Mouse (Mus musculus): ENCODE measurements at regions not wholly inside any gene's neighbourhood (a gene's known extent, or its start where the extent isn't known, plus 50 kb on each side); places are given as distances from the start of the nearest gene placed in this dataset.
A peak's percentile ranks its signal among the peaks of the same experiment; 100 is the strongest.
"Not testable (repeated sequence)": the region's sequence is repeated elsewhere in the genome, so short reads cannot be mapped to it uniquely, and the experiment has no call there.

- DNase-seq (ENCODE audit: low read depth, low spot score): no peak
Measured at GRCm38 (mm10) chr9:72166084-72166483, 54.4 kb upstream of the Tcf12 start.

- no peak for DNase-seq (ENCODE audit: low read depth, low spot score)
Measured at GRCm38 (mm10) chr9:72166611-72167010, 54.9 kb upstream of the Tcf12 start.

- no peak for DNase-seq (ENCODE audit: low read depth, low spot score)
Measured at GRCm38 (mm10) chr9:72169231-72169630, 57.6 kb upstream of the Tcf12 start.

GRCm38 (mm10) chr9:72169728-72170188, 58.1 kb upstream of the Tcf12 start:
- no peak for DNase-seq (ENCODE audit: low read depth, low spot score)

DNA sequence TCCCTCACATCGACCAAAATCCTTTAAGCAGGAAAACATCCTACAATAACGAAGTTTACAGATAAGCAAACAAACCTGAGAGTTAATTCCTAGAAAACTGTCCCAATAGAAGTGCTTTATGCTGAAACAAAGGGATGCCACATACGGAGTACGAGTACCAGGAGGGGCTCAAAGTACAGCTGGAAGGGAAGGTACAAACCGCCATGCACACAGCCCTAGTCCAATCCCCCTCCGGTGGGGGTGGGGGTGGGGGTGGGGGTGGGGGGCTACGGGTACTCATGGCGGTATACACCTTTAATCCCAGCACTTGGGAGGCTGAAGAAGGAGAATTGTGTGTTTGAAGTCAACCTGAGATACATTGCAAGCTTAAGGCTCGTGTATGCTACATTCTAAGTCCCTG, 58.6 kb upstream of the Tcf12 start:
- no peak for DNase-seq (ENCODE audit: low read depth, low spot score)

DNA sequence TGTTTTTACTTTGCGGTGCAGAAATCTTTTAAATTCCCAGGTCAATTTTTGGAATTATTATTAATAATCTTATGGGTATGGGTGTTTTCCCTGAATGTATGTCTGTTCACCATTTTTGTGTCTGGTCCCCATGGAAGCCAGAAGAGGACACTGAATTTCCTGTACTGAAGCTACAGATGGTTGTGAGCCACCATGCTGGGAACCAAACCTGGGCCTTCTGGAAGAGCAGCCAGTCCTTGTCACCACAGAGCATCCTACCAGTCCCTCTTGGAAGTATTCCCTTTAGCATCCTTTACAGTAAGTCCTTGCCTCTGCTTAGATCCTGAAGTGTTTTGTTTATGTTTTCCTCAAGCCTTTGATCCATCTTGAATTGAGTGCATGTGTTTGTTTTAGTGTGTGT, 60.7 kb upstream of the Tcf12 start:
- no peak for DNase-seq (ENCODE audit: low read depth, low spot score)

- DNase-seq (ENCODE audit: low read depth, low spot score): no peak
Measured at GRCm38 (mm10) chr9:72180972-72181371, 69.3 kb upstream of the Tcf12 start.

DNA sequence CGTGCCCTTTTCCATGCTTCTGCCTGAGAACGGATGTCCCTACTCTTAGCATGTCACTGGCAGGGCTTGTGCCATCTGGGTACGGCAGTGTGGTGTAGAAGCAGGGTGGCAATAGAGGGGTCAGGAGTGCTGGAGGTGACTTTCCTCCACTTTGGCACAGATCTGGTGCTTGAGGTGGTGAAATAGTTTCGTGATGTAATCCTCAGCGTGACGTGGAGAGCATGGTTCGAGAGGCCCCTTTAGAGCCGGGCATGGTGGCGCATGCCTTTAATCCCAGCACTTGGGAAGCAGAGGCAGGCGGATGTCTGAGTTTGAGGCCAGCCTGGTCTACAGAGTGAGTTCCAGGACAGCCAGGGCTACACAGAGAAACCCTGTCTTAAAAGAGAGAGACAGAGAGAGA, 71.7 kb upstream of the Tcf12 start:
- DNase-seq (ENCODE audit: low read depth, low spot score): no peak

GRCm38 (mm10) chr9:72183925-72184324, 72.3 kb upstream of the Tcf12 start:
- DNase-seq (ENCODE audit: low read depth, low spot score): no peak

- no peak for DNase-seq (ENCODE audit: low read depth, low spot score)
Measured at GRCm38 (mm10) chr9:72189867-72190266, 78.2 kb upstream of the Tcf12 start.

DNA sequence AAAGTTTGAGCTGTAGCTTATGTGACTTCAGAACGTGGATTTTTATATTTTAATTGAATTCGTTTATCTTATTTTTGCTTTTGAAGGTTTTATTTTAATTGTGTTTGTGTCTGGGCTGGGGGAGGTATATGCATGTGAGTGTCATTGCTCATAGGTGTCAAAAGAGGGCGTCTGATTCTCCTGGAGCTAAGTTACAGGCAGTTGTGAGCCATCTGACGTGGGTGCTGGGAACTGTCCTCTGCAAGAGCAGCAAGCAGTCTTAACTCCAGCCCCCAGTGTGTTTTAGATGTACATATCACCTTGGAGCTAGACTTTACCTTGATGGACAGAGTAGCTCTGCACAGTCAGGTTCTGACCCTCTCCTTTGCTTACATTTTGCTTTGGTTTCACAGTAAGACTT, 79.0 kb upstream of the Tcf12 start:
- no peak for DNase-seq (ENCODE audit: low read depth, low spot score)

- no peak for DNase-seq (ENCODE audit: low read depth, low spot score)
Measured at GRCm38 (mm10) chr9:72191091-72191490, 79.4 kb upstream of the Tcf12 start.

DNA sequence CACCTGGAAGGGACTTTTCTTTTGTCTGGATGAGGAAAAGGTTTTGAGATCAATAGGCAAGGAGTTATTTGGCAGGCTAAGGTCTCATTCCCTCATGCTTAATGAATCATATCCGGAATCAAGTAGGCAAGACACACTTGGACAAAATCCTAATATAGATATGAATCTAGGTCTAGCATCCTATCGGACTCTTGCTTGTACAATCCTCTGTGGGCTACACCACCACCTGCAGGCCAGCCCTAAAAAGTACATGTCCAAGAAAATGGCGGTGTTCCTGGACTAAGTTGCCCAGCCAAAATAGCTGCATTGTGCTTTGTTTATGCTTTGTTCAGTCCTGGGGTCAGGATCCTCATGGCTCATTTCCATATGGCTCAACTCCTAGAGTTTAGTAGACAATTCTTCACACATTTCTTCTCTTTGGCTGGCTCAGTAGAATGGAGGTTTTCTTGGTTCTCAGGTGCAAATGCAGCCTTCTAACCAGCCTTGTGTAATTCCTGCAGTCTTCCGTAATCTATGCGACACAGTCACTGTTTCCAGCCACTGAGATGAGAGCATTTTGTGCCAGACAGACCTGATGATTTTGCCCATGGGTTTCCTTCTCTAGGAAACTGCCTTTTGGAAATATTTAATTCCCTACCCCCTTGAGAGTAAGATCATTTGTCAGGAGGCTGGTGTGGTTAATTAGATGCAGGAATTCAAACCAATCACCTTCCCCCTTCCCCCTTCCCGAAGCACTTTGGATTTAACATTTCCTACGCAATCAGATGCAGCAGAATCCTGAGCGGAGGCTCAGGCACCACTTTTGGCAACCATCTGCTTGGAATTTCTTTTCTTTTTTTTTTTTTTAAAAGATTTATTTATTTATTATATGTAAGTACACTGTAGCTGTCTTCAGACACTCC, 80.6 kb upstream of the Tcf12 start:
- no peak for DNase-seq (ENCODE audit: low read depth, low spot score)

DNA sequence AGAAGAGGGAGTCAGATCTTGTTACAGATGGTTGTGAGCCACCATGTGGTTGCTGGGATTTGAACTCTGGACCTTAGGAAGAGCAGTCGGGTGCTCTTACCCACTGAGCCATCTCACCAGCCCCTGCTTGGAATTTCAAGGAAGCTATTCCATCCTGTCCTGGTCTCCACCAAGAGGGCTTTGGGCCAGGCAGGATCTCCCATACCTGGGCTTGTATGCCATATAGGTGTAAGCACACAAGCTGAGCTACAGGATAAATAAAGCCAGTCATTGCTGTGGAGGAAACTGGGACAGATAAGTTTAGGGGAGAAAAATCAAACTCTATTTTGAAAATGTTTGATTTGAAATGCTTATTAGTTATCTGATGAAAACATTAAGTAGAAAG, 81.3 kb upstream of the Tcf12 start:
- DNase-seq (ENCODE audit: low read depth, low spot score): not testable (repeated sequence)

- DNase-seq (ENCODE audit: low read depth, low spot score): no peak
Measured at GRCm38 (mm10) chr9:72195348-72195747, 79.3 kb upstream of the Zfp280d start.

- DNase-seq (ENCODE audit: low read depth, low spot score): no peak
Measured at GRCm38 (mm10) chr9:72196626-72197330, 77.9 kb upstream of the Zfp280d start.

- DNase-seq (ENCODE audit: low read depth, low spot score): peak; percentile 71
Measured at GRCm38 (mm10) chr9:72197331-72197732, 77.3 kb upstream of the Zfp280d start.

DNA sequence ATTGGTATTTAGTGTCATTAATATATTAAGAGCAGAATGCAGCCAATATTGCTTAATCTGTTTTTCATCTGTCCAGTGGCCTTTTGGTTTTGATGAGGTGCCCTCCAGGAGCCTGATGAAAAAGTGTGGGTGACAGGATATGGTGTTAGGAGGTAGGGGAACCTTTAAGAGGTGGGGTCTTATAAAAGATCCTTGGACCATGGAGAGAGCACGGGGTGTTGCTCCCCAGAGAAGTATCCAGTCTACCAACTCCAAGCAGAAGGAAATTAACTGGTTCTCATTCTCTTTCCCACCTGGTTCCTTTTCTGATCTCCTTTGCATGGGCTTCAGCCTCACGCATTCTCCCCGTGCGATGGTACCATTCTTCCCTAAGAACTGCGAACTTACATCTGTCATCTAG, 75.7 kb upstream of the Zfp280d start:
- no peak for DNase-seq (ENCODE audit: low read depth, low spot score)

DNA sequence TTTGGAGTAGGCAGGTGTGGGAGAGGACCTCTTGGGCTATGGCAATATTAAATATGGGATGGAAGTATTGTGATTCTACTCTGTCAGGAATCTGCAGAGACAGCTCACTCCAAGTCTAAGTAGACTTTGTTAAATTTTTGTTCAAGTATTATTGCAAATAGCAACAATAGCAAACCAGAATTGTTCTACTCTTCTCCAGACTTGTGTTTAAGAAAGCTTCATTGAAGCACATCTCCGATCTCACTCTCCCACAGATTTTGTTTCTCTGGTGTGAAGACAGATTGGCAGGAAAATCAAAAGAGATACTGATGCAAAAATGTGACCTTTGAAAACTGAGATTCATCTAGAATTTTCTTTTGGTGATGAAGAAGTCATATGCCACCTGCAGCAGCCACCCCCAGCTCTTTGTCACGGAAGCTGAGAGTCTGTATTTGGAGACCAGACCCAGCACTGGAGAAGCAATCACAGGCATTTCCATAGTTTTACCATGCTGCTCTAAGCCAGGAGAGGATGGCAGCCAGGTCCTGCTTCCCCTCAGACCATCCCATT, 70.2 kb upstream of the Zfp280d start:
- no peak for DNase-seq (ENCODE audit: low read depth, low spot score)

DNA sequence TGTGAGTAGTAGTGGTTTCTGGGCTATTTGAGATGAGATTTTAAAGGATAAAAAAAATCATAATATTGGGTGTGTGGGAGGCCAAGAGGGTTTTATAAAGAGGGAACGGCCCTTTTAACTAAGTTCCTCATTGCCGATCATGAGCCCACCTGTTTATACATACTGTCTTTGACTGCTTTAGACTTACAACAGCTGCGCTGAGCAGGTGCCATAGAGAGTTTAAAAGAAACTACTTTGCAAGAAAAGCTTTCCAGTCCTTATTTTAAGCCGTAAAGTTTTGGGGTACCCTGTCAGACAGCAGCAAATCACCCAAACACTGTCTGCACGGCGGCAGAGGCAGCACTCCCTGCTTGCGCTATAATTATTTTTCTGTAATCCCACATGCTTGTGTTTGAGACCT, 68.8 kb upstream of the Zfp280d start:
- no peak for DNase-seq (ENCODE audit: low read depth, low spot score)

DNA sequence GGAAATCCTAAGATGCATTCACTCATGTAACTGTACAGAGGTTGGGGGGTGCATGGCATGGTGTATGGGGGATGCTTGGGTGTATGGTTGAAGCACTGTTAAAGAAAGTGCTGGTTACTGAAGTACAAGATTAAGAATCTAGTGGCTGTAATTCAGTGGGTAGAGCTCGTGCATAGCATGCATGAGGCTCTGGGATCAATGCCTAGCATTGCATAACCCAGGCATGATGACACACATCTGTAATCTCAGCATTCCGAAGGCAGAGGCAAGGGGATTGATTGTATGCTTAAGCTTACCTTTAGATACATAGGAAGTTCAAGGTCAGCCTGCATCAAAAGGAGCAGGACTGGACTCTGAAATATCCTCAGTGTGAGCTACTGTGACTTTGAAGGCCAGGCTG, 67.7 kb upstream of the Zfp280d start:
- DNase-seq (ENCODE audit: low read depth, low spot score): no peak

DNA sequence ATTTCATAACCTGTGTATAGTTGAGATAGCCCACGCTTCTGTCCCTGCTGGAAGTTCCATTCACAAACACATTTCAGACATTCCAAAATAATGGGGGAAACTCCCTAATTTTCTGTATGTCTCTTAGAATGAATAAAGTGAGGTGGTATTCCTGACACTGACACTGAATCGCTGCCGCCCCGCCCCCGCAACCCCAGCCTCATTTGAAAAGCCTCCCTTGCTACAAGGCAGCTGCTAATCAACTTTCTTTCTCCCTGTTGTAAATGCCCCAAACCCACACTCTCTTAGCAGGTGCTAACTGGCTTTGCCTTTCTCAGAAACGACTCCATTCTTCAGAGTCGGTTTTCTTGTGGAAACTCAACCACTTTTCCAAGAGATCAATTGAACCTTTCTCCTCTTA, 66.4 kb upstream of the Zfp280d start:
- DNase-seq (ENCODE audit: low read depth, low spot score): no peak

Data from telencephalon, adult 2 months (tissue).